Mouse (Mus musculus) bone marrow macrophage, adult 2 months (primary cell): ENCODE measurements around the gene Rtf2.

Experiments used
- CTCF ChIP-seq: IDR thresholded peaks from 2 replicates; pipeline ENCODE4 v1.5.1; 2012; ENCODE audit warnings: low read depth, mild to moderate bottlenecking, low read length, moderate library complexity
- POLR2A ChIP-seq: IDR thresholded peaks from 2 replicates; pipeline ENCODE4 v1.6.1; 2012; ENCODE audit warnings: mild to moderate bottlenecking, low read depth, low read length, borderline replicate concordance

- no peak for TF ChIP-seq CTCF
- TF ChIP-seq POLR2A = no peak
Measured at GRCm38 (mm10) chr2:172413894-172414293, 26.5 kb upstream of the Rtf2 start.
